Mouse (Mus musculus): ENCODE results near the gene Olfr418. TPM values are rescaled to one million over a fixed set of nuclear protein-coding genes. Genes with fewer than 3 reads are reported as not detected.

Olfr418 gene
- polyA plus RNA-seq (2012; rRNA removed) = not detected in 2 replicates

DNA sequence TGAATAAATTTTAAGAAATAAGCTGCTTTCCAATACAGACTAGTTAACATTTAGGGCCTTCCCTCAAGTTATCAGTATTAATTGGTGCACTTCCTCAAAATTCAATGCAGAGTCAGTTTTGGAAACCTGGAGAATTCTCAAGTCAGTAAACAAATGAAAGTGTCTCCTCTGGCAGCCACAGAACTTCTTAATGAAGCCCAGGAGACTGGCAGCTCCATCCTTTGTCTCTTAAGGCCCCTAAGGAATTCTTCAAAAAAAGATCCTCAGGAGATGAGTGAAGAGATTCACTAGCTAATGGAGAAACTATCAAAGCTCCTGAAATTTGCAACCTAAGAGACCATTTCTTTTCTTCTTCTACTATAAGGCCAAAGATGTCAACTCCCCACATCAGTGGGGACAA, at the start of gene Olfr418:
Olfr418 (plus strand) TSS at position 301 of the 400 bp plus-strand sequence.

GRCm38 (mm10) chr1:173227081-173227480, 38.7 kb upstream of the Olfr418 start, which contains the start of gene Fcer1a:
TSS of gene Fcer1a (minus strand) at chr1:173227214.

GRCm38 (mm10) chr1:173277677-173278076, 11.9 kb downstream of the Olfr418 start, which contains the start of gene Mptx2:
TSS of gene Mptx2 (minus strand) at chr1:173277777.

Other genes with a start within 250 kb of the Olfr418 start
- gene Olfr1408, start 128.6 kb upstream of the Olfr418 start, polyA plus RNA-seq (2012; rRNA removed) = not detected in 2 replicates
- gene Olfr1406, start 75.4 kb upstream of the Olfr418 start, polyA plus RNA-seq (2012; rRNA removed) = not detected in 2 replicates
- gene Olfr218, start 68.2 kb upstream of the Olfr418 start, polyA plus RNA-seq (2012; rRNA removed) = not detected in 2 replicates
- gene Olfr1404, start 53.6 kb upstream of the Olfr418 start, polyA plus RNA-seq (2012; rRNA removed) = not detected in 2 replicates
- 0.04 TPM in 1 of 2 replicates, not detected in the other for gene Fcer1a, start 38.8 kb upstream of the Olfr418 start, polyA plus RNA-seq (2012; rRNA removed)
- not detected in 2 replicates for gene Mptx2, start 11.8 kb downstream of the Olfr418 start, polyA plus RNA-seq (2012; rRNA removed)
- 23.9 and 24.7 TPM in 2 replicates for gene Ackr1, start 67.7 kb downstream of the Olfr418 start, polyA plus RNA-seq (2012; rRNA removed)
- 5.5 TPM in 2 replicates for gene Aim2, start 84.9 kb downstream of the Olfr418 start, polyA plus RNA-seq (2012; rRNA removed)
- 0.43 and 0.46 TPM in 2 replicates for gene Cadm3, start 101.7 kb downstream of the Olfr418 start, polyA plus RNA-seq (2012; rRNA removed)
- gene Ifi206, start 225.0 kb downstream of the Olfr418 start, polyA plus RNA-seq (2012; rRNA removed) = 2.0 and 3.0 TPM in 2 replicates

All from liver, embryonic 18 days (tissue).